Mouse (Mus musculus) forebrain, embryonic 11.5 days (tissue): ENCODE measurements around the gene Cyfip2. TPM values are rescaled to one million over a fixed set of nuclear protein-coding genes. Genes with fewer than 3 reads are reported as not detected.

Experiments
- ATAC-seq: fragments of 200-750 bp; cut with Nextera tagmentation; replicated peaks from 2 replicates; pipeline ENCODE4 v1.8.0; 2017; ENCODE audit warnings: moderate TSS enrichment; ENCODE audit not compliant: low FRiP score
- DNase-seq: peaks from one replicate; pipeline ENCODE4 v3.0.0-alpha.2; 2017; ENCODE audit warnings: low spot score
- H3K27ac ChIP-seq: fragments of 300-500 bp; sonication (generic); 2 replicates; pipeline ENCODE4 v1.5.1; 2014; ENCODE audit warnings: low read depth, low read length
- H3K27me3 ChIP-seq: fragments of 300-500 bp; sonication (generic); 2 replicates; pipeline ENCODE4 v1.6.1; 2014; ENCODE audit warnings: mild to moderate bottlenecking, low read length, mixed read lengths; ENCODE audit not compliant: control insufficient read depth, insufficient read depth
- H3K36me3 ChIP-seq: fragments of 300-500 bp; sonication (generic); 2 replicates; pipeline ENCODE4 v1.6.1; 2014; ENCODE audit warnings: mild to moderate bottlenecking, low read length, moderate library complexity, mixed read lengths; ENCODE audit not compliant: control insufficient read depth, insufficient read depth
- H3K4me1 ChIP-seq: fragments of 300-500 bp; sonication (generic); replicated peaks from 2 replicates; pipeline ENCODE4 v1.6.1; 2014; ENCODE audit warnings: low read length, mixed read lengths; ENCODE audit not compliant: control insufficient read depth, insufficient read depth
- H3K4me2 ChIP-seq: fragments of 300-500 bp; sonication (generic); 2 replicates; pipeline ENCODE4 v1.6.1; 2014; ENCODE audit warnings: low read depth, mild to moderate bottlenecking, low read length, moderate library complexity, mixed read lengths; ENCODE audit not compliant: severe bottlenecking
- H3K4me3 ChIP-seq: fragments of 300-500 bp; sonication (generic); 2 replicates; pipeline ENCODE4 v1.5.1; 2014; ENCODE audit warnings: low read depth, low read length
- H3K9ac ChIP-seq: fragments of 300-500 bp; sonication (generic); 2 replicates; pipeline ENCODE4 v1.6.1; 2014; ENCODE audit warnings: low read length
- H3K9me3 ChIP-seq: fragments of 300-500 bp; sonication (generic); 2 replicates; pipeline ENCODE4 v1.6.1; 2016; ENCODE audit warnings: low read length, mixed read lengths; ENCODE audit not compliant: control insufficient read depth
- WGBS: fragments of 180-500 bp; shearing (Covaris S2); extraction: QIAGEN DNeasy Blood & Tissue Kit; methylation state at CpG from one replicate; pipeline ENCODE4 v1.1.7; 2014; 5-methylcytosine and 5-hydroxymethylcytosine counted together
- polyA plus RNA-seq: library from polyadenylated mRNA; unstranded; fragments of >200 nt; fragmentation: Nextera tagmentation; extraction: Ambion mirVana; gene quantifications from 2 replicates; pipeline ENCODE4 v1.2.1, GENCODE M21; 2014

The Cyfip2 gene
- polyA plus RNA-seq, 1 experiment from 2014 or later, result 50.9 TPM

DNA sequence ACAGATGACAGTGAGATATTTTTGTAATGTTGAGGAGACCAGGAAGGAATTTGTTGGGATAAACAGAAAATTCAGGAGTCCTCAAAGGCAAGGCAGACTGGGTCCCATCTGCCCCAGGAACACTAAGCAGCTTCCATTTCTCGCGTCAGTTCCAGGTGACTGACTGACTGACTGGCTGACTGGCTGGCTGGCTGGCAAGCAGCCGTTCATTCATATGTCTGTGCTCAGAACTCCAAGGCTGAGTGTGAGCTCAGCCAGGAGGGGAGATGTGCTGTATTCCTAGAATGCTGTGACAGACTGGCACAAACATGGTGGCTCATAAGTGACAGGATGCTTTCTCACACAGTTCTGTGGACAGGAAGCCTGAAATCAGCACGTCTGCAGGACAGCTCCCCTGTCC, 78.7 kb downstream of the Cyfip2 start:
- H3K36me3 ChIP-seq, result no peaks in the 10 kb centered on the region; the same call in 1 of the 2 replicates
- DNase-seq, result no peak
- no peak overlapping the region for H3K27ac ChIP-seq
- no peaks in the 10 kb centered on the region for H3K27me3 ChIP-seq
- no peaks in the 10 kb centered on the region for H3K4me1 ChIP-seq
- H3K9me3 ChIP-seq, result no peaks in the 10 kb centered on the region
- H3K4me2 ChIP-seq, result no peak overlapping the region
- ATAC-seq, result no peak
- no peak overlapping the region for H3K4me3 ChIP-seq
- no peak overlapping the region for H3K9ac ChIP-seq
- WGBS, result 85% methylated on average over 4 of the region's 4 CpGs

DNA sequence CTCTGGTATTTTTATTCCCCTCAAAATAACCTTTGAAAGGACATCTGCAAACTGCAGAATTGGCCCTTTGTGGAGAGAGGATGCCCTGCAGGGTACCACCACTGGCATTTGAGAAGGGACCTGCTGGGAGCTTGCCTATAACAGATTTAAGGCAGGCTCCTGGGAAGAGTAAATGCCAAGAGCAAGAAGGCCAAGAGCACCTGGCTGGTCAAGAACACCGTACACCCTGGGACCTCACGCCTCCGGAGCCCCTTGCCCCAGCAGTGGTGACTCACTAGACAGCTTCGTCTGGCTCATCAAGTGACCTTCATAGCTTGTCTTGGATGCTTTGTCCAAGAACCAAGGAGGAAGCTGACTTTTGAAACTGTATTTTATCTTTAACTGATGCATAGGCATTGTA, 79.9 kb downstream of the Cyfip2 start:
- H3K27me3 ChIP-seq, result no peaks in the 10 kb centered on the region
- DNase-seq (no peak), ATAC-seq (no peak)
- no peak overlapping the region for H3K4me3 ChIP-seq
- no peak overlapping the region for H3K4me2 ChIP-seq
- H3K36me3 ChIP-seq, result no peaks in the 10 kb centered on the region; the same call in 1 of the 2 replicates
- H3K9me3 ChIP-seq, result no peaks in the 10 kb centered on the region
- H3K9ac ChIP-seq, result no peak overlapping the region
- 89% methylated on average over 4 of the region's 4 CpGs for WGBS
- H3K4me1 ChIP-seq, result no peaks in the 10 kb centered on the region
- H3K27ac ChIP-seq, result no peak overlapping the region

DNA sequence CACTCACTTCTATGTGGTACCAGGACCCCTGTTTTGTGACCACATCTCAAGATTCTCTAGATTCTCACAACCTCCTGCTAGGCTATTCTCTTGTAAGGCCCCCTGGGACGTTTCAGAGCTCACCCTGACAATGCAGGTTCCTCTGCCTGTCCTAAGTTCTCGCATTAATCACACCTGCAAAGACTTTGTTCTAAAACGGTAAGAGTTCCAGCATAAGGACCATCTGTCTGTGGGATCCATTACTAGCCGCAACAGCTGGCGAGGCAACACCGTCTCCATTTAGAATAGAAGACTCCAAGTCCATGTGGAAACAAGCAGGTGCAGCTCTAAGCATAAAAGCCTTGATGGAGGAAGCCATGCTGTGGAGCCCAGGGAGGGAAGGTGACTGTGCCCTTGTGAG, 82.5 kb downstream of the Cyfip2 start:
- Histone ChIP-seq H3K4me2 (no peak overlapping the region), H3K4me1 (no peaks in the 10 kb centered on the region), H3K9ac (no peak overlapping the region), H3K27ac (no peak overlapping the region), H3K4me3 (no peak overlapping the region), H3K36me3 (no peaks in the 10 kb centered on the region), H3K9me3 (no peaks in the 10 kb centered on the region), H3K27me3 (no peaks in the 10 kb centered on the region)
- ATAC-seq (no peak), DNase-seq (no peak)
- 69% methylated on average over 6 of the region's 6 CpGs for WGBS

DNA sequence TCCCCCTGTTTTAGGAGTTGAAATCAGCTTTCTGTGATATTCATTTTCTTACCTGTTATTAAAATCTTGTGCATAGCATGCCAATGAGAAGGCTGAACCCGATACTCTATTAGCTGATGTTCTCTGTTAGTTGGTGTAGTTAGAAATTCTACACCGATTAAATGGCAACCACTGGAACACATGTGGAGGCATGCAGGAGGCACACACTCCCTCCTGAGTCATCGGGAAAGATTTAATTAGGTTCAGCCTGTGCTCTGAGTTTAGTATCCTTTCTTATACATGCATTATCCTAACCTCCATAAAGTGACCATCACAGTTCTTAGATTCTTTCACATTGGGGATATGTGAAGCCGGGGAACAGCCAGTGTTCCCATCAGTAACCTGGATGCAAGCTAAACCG, 87.3 kb downstream of the Cyfip2 start:
- Histone ChIP-seq H3K36me3 (no peaks in the 10 kb centered on the region; the same call in 1 of the 2 replicates), H3K27ac (no peak overlapping the region), H3K27me3 (no peaks in the 10 kb centered on the region), H3K9ac (no peak overlapping the region), H3K4me1 (no peaks in the 10 kb centered on the region), H3K9me3 (no peaks in the 10 kb centered on the region), H3K4me3 (no peak overlapping the region), H3K4me2 (no peak overlapping the region)
- no peak for ATAC-seq
- WGBS, result 84% methylated on average over 5 of the region's 5 CpGs
- DNase-seq, result no peak

DNA sequence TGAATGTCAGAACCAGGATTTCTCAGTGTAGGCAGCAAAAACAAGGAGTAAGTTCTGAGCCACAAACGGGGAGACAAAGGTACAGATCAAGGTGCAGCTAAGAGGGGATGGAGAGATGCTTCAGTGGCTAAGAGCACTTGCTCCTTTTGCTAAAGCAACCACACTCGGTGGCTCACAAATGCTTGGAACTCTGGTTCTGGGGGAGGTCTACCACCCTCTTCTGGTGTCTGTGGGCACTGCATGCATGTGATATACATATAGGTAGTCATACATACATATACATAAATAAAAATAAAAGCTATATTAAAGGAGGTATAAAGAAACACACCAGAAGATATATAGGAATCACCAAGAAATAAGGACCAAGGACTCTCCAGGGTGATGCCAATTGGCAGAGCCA, 89.1 kb downstream of the Cyfip2 start:
- 77% methylated on average over 2 of the region's 2 CpGs for WGBS
- H3K9ac ChIP-seq, result no peak overlapping the region
- H3K27ac ChIP-seq, result no peak overlapping the region
- no peaks in the 10 kb centered on the region for H3K4me1 ChIP-seq
- ATAC-seq, result no peak
- H3K4me2 ChIP-seq, result no peak overlapping the region
- H3K4me3 ChIP-seq, result no peak overlapping the region
- no peaks in the 10 kb centered on the region for H3K9me3 ChIP-seq
- H3K27me3 ChIP-seq, result no peaks in the 10 kb centered on the region
- DNase-seq, result no peak
- H3K36me3 ChIP-seq, result no peaks in the 10 kb centered on the region; the same call in 1 of the 2 replicates

DNA sequence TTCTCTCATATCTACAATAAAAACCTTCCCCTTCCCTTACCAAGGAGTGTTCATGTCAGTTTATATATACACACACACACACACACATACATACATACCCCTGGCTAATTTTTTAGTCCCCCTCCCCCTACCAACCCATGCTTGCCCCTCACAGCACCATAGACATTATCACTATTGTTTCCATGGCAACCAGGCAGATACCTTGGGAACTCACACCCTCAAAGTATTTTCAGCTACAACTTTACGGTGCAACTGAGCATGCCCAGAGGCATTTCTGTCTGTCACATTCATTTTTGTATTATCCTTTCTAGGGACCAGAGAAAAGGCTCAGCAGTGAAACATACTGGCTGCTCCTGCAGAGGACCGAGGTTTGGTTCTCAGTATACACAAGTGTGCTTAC, 92.4 kb downstream of the Cyfip2 start:
- 80% methylated on average over 2 of the region's 2 CpGs for WGBS
- no peak overlapping the region for H3K27ac ChIP-seq
- no peaks in the 10 kb centered on the region for H3K9me3 ChIP-seq
- no peaks in the 10 kb centered on the region for H3K4me1 ChIP-seq
- no peaks in the 10 kb centered on the region; the same call in 1 of the 2 replicates for H3K36me3 ChIP-seq
- H3K9ac ChIP-seq, result no peak overlapping the region
- H3K4me2 ChIP-seq, result no peak overlapping the region
- H3K4me3 ChIP-seq, result no peak overlapping the region
- ATAC-seq, result no peak
- DNase-seq, result no peak
- H3K27me3 ChIP-seq, result no peaks in the 10 kb centered on the region

DNA sequence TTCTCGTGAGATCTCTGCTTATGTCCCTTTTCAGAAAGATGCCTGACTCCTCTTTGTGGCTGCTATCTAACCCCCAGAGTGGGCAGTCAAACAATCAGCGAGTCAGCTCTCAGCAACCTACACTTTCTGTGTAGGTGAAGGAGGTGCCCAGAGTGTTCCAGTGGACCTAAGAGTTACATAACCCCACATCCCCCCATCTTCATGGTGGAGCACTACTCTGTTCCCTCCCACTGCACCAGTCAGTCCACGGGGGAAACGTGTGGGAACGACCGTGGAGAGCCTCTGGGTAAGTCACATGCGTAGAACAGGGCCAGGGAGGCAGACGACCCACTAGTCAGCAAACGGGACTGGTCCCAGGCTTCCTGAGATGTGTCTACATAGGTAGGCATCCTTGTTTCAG, 93.3 kb downstream of the Cyfip2 start:
- H3K4me3 ChIP-seq, result no peak overlapping the region
- H3K9ac ChIP-seq, result no peak overlapping the region
- no peak for ATAC-seq
- H3K36me3 ChIP-seq, result no peaks in the 10 kb centered on the region; the same call in 1 of the 2 replicates
- no peaks in the 10 kb centered on the region for H3K27me3 ChIP-seq
- 0 out of 2 replicates have a peak overlapping the region, but pooled peaks have one; percentile 31 for H3K27ac ChIP-seq
- no peaks in the 10 kb centered on the region for H3K4me1 ChIP-seq
- no peak for DNase-seq
- WGBS, result 90% methylated on average over 9 of the region's 9 CpGs
- H3K4me2 ChIP-seq, result no peak overlapping the region
- no peaks in the 10 kb centered on the region for H3K9me3 ChIP-seq

DNA sequence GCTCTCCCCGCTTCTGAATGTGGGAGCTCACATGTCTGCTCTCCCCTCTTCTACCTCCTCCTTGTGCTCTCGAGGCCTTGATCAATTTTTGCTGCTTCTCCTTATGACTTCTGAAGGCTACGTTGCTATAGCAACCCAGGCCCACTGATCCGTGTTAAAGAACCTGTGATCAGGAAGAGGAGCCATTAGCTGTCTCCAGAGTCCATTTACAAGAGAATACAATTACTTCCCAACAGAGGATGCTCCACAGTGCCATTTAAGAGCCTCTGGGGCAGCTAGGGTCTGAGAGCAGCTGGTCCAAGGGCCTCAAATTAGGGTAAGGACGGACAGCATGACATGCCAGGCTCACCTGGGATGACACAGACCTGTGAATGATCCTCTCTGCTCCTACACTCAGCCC, 94.1 kb downstream of the Cyfip2 start:
- Histone ChIP-seq H3K4me1 (no peaks in the 10 kb centered on the region), H3K9me3 (no peaks in the 10 kb centered on the region), H3K9ac (no peak overlapping the region), H3K27ac (peak overlapping the region; percentile 31; the same call in 1 of the 2 replicates), H3K36me3 (no peaks in the 10 kb centered on the region; the same call in 1 of the 2 replicates), H3K4me3 (no peak overlapping the region), H3K27me3 (no peaks in the 10 kb centered on the region), H3K4me2 (no peak overlapping the region)
- 32% methylated on average over 5 of the region's 5 CpGs for WGBS
- ATAC-seq (0 out of 2 replicates have a peak, but pooled peaks have one; percentile 18), DNase-seq (no peak)

DNA sequence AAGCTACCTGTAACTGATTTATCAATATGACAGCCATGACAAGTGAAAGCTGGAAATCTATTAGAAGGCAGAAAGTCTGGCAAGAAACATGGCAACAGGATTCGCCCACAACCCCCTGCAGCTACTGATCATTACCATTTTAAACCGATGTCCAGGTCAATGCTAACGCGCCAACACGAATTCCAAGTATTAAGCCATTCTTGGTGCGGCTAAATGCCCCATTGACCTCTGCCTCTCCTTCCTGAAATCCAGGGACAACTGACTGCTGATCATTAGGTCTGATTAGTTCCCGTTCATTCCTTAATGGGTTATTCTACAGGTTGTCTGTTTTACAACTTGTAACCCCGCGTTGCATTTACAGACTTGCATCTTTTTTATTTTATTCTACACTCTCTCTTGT, 95.0 kb downstream of the Cyfip2 start:
- no peaks in the 10 kb centered on the region for H3K27me3 ChIP-seq
- no peak for DNase-seq
- H3K4me1 ChIP-seq, result no peaks in the 10 kb centered on the region
- no peaks in the 10 kb centered on the region for H3K36me3 ChIP-seq
- H3K9ac ChIP-seq, result no peak overlapping the region
- no peak overlapping the region for H3K27ac ChIP-seq
- no peaks in the 10 kb centered on the region for H3K9me3 ChIP-seq
- WGBS, result 89% methylated on average over 9 of the region's 9 CpGs
- no peak overlapping the region for H3K4me3 ChIP-seq
- no peak overlapping the region for H3K4me2 ChIP-seq
- no peak for ATAC-seq
